Mouse (Mus musculus) liver, embryonic 13.5 days (tissue): Measurements from ENCODE around the gene Ttn. TPM values are rescaled to one million over a fixed set of nuclear protein-coding genes. Genes with fewer than 3 reads are reported as not detected.

Source experiments
- ATAC-seq: fragments of 200-750 bp; cut with Nextera tagmentation; 2 replicates; pipeline ENCODE4 v1.8.0; 2017; ENCODE audit warnings: low read depth, mild to moderate bottlenecking, moderate number of reproducible peaks, moderate library complexity
- DNase-seq: peaks from one replicate; pipeline ENCODE4 v3.0.0; 2022
- H3K27ac ChIP-seq: fragments of 300-500 bp; sonication (generic); 2 replicates; pipeline ENCODE4 v1.5.1; 2015; ENCODE audit warnings: moderate library complexity, mild to moderate bottlenecking, inconsistent platforms
- H3K27me3 ChIP-seq: fragments of 300-500 bp; sonication (generic); 2 replicates; pipeline ENCODE4 v1.6.1; 2015; ENCODE audit warnings: mild to moderate bottlenecking, inconsistent platforms
- H3K36me3 ChIP-seq: fragments of 300-500 bp; sonication (generic); 2 replicates; pipeline ENCODE4 v1.6.1; 2015; ENCODE audit warnings: mild to moderate bottlenecking, inconsistent platforms
- H3K4me1 ChIP-seq: fragments of 300-500 bp; sonication (generic); replicated peaks from 2 replicates; pipeline ENCODE4 v1.6.1; 2015; ENCODE audit warnings: inconsistent platforms
- H3K4me2 ChIP-seq: fragments of 300-500 bp; sonication (generic); 2 replicates; pipeline ENCODE4 v1.6.1; 2015; ENCODE audit warnings: inconsistent platforms, mild to moderate bottlenecking, moderate library complexity
- H3K4me3 ChIP-seq: fragments of 300-500 bp; sonication (generic); replicated peaks from 2 replicates; pipeline ENCODE4 v1.5.1; 2015; ENCODE audit warnings: mild to moderate bottlenecking, inconsistent platforms
- H3K9ac ChIP-seq: fragments of 300-500 bp; sonication (generic); 2 replicates; pipeline ENCODE4 v1.6.1; 2015; ENCODE audit warnings: mild to moderate bottlenecking, inconsistent platforms
- H3K9me3 ChIP-seq: fragments of 300-500 bp; sonication (generic); replicated peaks from 2 replicates; pipeline ENCODE4 v1.6.1; 2016; ENCODE audit warnings: inconsistent platforms
- whole genome bisulfite sequencing: fragments of 180-500 bp; shearing (Covaris S2); methylation state at CpG from one replicate; pipeline ENCODE4 v1.1.7; 2015; ENCODE audit not compliant: insufficient replicate concordance; 5-methylcytosine and 5-hydroxymethylcytosine counted together
- polyA plus RNA-seq: library from polyadenylated mRNA; unstranded; fragments of >200 nt; fragmentation: Nextera tagmentation; extraction: Ambion mirVana; gene quantifications from 2 replicates; pipeline ENCODE4 v1.2.1, GENCODE M21; 2015

The Ttn gene
- polyA plus RNA-seq, 1 experiment from 2014 or later, result 1.6 TPM

- H3K4me2 ChIP-seq, result no peak overlapping the region
- DNase-seq (no peak), ATAC-seq (no peak)
- no peaks in the 10 kb centered on the region for H3K9me3 ChIP-seq
- peaks cover 48% of the 10 kb centered on the region for H3K36me3 ChIP-seq
- no peak overlapping the region for H3K4me3 ChIP-seq
- H3K9ac ChIP-seq, result no peak overlapping the region
- WGBS, result 56% methylated on average over 6 of the region's 6 CpGs
- no peak overlapping the region for H3K27ac ChIP-seq
- H3K4me1 ChIP-seq, result no peaks in the 10 kb centered on the region
- no peaks in the 10 kb centered on the region for H3K27me3 ChIP-seq
Measured at GRCm38 (mm10) chr2:76695290-76695689, 287.1 kb downstream of the Ttn start.

DNA sequence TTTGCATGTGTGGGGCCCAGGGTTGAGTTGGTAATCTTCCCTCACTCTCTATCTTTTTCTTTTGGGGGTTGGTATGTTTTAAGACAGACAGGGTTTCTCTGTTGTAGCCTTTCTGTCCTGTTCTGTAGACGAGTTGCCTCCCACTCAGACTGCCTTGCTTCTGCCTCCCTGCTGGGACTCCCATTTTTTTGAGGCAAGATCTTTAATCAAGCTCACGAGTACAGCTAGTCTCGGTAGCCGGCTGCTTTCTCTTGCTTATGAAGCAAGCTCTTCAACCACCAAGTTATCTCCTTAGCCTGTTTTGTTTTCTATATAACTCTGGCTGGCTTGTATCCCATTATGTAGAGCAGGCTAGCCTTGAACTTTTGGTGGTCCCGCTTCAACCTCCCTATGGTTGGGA lies 288.6 kb downstream of the Ttn start:
- ATAC-seq (no peak), DNase-seq (no peak)
- no peaks in the 10 kb centered on the region for H3K27me3 ChIP-seq
- peaks cover 53% of the 10 kb centered on the region for H3K36me3 ChIP-seq
- H3K9me3 ChIP-seq, result no peaks in the 10 kb centered on the region
- no peak overlapping the region for H3K4me3 ChIP-seq
- H3K9ac ChIP-seq, result no peak overlapping the region
- no peaks in the 10 kb centered on the region for H3K4me1 ChIP-seq
- H3K4me2 ChIP-seq, result no peak overlapping the region
- 71% methylated on average over 5 of the region's 5 CpGs for WGBS
- no peak overlapping the region for H3K27ac ChIP-seq

GRCm38 (mm10) chr2:76690436-76691204 lies 291.7 kb downstream of the Ttn start:
- no peak overlapping the region for H3K9ac ChIP-seq
- 61% methylated on average over 12 of the region's 12 CpGs for WGBS
- H3K9me3 ChIP-seq, result no peaks in the 10 kb centered on the region
- H3K36me3 ChIP-seq, result peaks cover 75% of the 10 kb centered on the region
- no peaks in the 10 kb centered on the region for H3K27me3 ChIP-seq
- peak overlapping the region; percentile 39; the same call in 1 of the 2 replicates for H3K27ac ChIP-seq
- peaks cover 11% of the 10 kb centered on the region for H3K4me1 ChIP-seq
- H3K4me3 ChIP-seq, result no peak overlapping the region
- ATAC-seq (no peak; the same call in 1 of the 2 replicates), DNase-seq (no peak)
- no peak overlapping the region for H3K4me2 ChIP-seq

DNA sequence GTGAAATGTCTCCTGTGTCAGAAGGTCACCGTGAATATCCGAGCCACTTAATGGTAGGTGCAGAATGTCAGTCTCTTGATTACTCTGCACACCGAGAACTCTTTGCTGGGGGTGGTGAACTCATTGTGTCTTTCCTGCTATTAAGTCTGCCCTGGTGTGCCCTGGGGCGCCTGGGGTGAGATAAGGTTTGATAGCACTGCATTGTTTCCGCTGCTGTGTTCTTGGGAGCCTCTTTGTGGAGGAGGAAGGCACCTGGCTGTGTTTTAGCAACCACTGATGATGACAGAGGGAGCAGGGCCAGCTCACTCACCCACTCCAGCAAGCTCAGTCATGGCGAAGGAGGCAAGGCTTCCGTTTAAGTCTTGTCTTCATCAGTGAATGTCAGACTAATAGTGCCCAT lies 294.2 kb downstream of the Ttn start:
- DNase-seq, result no peak
- Histone ChIP-seq H3K4me3 (no peak overlapping the region), H3K27me3 (no peaks in the 10 kb centered on the region), H3K27ac (no peak overlapping the region), H3K9me3 (no peaks in the 10 kb centered on the region), H3K4me2 (no peak overlapping the region), H3K36me3 (peaks cover 75% of the 10 kb centered on the region), H3K4me1 (peaks cover 11% of the 10 kb centered on the region), H3K9ac (no peak overlapping the region)
- ATAC-seq, result peak; percentile 50
- WGBS, result 47% methylated on average over 7 of the region's 7 CpGs

DNA sequence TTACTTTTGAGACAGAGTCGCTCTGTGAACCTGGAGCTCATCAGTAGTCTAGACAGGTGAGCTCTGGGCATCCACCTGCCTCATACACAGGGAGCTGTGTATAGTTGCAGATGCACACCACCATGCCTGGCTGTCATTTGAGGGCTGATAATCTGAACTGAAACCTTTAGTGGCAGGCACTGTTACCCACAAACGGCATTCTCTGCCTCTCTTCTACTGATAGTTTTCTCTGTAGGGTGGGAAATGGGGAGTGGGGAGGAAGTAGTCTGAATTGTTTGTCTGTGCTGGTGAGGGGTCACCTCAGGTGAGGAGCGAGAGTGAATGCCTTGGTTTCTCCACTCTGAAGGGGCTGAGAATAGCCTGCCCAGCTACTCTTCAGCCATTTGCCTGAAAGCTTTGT lies 294.7 kb downstream of the Ttn start:
- peaks cover 75% of the 10 kb centered on the region for H3K36me3 ChIP-seq
- peaks cover 11% of the 10 kb centered on the region for H3K4me1 ChIP-seq
- no peaks in the 10 kb centered on the region for H3K27me3 ChIP-seq
- WGBS, result 58% methylated on average over 3 of the region's 3 CpGs
- ATAC-seq (no peak), DNase-seq (no peak)
- no peak overlapping the region for H3K4me2 ChIP-seq
- H3K9ac ChIP-seq, result no peak overlapping the region
- no peak overlapping the region for H3K27ac ChIP-seq
- no peak overlapping the region for H3K4me3 ChIP-seq
- no peaks in the 10 kb centered on the region for H3K9me3 ChIP-seq

GRCm38 (mm10) chr2:76686986-76687385 lies 295.4 kb downstream of the Ttn start:
- Histone ChIP-seq H3K4me3 (no peak overlapping the region), H3K4me1 (peaks cover 11% of the 10 kb centered on the region), H3K9ac (no peak overlapping the region), H3K27ac (no peak overlapping the region), H3K9me3 (no peaks in the 10 kb centered on the region), H3K4me2 (no peak overlapping the region), H3K36me3 (peaks cover 76% of the 10 kb centered on the region), H3K27me3 (no peaks in the 10 kb centered on the region)
- ATAC-seq, result no peak
- DNase-seq, result no peak
- 85% methylated on average over 3 of the region's 3 CpGs for WGBS

DNA sequence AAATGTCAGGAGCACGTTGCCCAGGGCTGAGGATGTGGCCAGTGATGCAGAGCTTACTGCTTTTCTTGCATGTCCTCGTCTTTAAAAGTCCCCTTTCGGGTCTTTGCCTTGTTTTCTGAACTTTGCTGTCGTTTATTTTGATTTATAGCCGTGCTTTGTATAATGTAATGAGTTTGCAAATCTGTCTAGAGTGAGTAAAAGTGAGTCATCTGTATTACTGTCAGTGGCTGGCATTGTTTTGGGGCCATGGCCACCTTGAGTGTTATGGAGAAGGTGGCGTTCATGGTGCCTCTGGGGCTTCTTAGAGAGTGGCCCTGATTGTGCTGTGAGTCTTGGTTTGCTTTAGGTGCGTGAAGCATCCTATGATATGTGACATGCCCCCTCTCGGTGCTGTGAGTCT lies 300.0 kb downstream of the Ttn start:
- peaks cover 73% of the 10 kb centered on the region for H3K36me3 ChIP-seq
- ATAC-seq, result no peak

DNA sequence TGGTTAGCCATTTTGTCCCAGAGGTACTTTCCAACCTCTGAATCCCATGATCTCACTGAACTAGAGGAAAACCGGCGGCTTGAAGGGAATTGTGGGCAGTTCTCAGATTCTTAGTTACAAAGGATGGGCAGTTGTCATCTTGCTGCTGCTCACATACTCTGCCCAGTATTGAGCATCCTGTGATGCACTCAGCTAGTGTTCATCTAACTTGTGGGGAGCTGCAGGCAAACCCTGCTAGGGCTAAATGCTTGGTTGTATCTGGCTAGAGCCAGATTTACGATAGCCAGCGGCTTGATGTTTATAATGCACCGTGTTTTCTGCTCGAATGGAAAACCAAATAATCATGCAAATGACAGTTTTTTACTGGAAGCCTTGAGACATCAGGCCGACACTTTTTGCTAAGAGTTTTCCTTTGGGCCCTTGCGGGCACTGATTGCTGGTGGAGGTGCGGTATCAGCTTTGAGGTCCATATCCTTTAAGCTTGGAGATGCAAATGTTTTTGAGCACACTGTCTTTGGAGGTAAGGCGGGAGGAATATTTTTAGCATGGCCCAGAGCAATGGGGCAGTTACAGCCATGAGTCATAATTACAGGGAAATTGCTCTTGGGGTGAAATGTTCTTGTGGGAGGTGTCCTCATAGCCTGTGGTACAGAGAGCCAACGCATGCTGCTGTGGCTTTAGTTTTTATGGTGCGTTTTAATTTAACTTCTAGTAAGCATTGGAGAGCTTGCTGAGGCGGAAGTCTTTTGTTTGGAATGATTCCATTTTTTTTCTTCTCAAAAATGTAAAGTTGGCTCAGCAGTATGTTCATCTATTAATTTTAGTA lies 305.7 kb downstream of the Ttn start:
- Histone ChIP-seq H3K36me3 (peaks cover 19% of the 10 kb centered on the region), H3K4me2 (peak overlapping the region; percentile 80), H3K9me3 (no peaks in the 10 kb centered on the region), H3K27me3 (no peaks in the 10 kb centered on the region), H3K9ac (peak overlapping the region; percentile 84), H3K4me1 (peaks cover 44% of the 10 kb centered on the region), H3K4me3 (peak overlapping the region; percentile 85), H3K27ac (no peak overlapping the region)
- no peak for ATAC-seq
- WGBS, result 67% methylated on average over 13 of the region's 13 CpGs
- DNase-seq, result no peak

More for the DNA sequence above, 300.0 kb downstream of the Ttn start:
- DNase-seq, result no peak
- 83% methylated on average over 8 of the region's 8 CpGs for WGBS
- Histone ChIP-seq H3K9me3 (no peaks in the 10 kb centered on the region), H3K9ac (no peak overlapping the region), H3K4me2 (no peak overlapping the region), H3K27me3 (no peaks in the 10 kb centered on the region), H3K4me3 (no peak overlapping the region), H3K4me1 (peaks cover 2% of the 10 kb centered on the region), H3K27ac (no peak overlapping the region)

DNA sequence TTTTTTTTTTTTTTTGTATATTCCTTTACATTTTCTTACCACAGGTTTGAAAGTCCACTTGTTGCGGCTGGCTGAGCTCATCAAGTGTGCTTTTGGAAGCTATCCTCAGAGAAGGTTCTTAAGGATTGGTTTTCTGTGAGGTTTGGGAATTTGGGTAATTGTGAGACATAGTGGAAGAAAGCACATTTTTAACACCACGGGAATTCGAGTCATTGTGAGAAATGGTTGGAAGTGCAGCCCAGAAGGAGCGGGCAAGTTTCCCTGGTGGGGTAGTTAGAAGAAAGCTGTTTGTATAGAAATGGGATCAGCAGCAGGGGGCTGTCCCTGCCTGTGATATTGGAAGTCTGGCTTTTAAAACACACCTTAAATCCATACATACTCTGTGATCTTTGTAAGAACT lies 306.4 kb downstream of the Ttn start:
- Histone ChIP-seq H3K4me3 (peak overlapping the region; percentile 85), H3K4me1 (peaks cover 45% of the 10 kb centered on the region), H3K4me2 (peak overlapping the region; percentile 80), H3K27me3 (no peaks in the 10 kb centered on the region), H3K36me3 (peaks cover 16% of the 10 kb centered on the region), H3K9ac (peak overlapping the region; percentile 84), H3K27ac (no peak overlapping the region), H3K9me3 (no peaks in the 10 kb centered on the region)
- DNase-seq, result no peak
- ATAC-seq, result no peak
- 16% methylated on average over 4 of the region's 4 CpGs for WGBS

DNA sequence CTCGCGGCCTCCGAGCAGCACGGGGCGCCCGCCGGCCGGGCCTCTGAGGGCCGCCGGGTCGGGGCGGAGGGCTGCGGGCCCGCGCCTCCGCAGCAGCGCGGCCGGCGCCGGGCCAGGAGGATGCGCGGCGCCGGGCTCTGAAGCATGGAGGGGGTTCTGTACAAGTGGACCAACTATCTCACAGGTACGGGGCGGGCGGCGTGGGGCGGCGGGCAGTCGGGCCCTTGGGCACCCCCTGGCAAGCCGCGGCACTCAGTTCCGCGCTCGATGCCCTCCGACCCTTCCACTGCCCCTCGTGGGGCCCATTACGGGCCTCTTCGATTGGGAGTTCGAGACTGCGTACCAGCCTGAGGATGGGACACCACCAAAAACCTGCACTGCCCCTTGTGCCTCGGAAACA lies 306.9 kb downstream of the Ttn start:
- peak overlapping the region; percentile 85 for H3K4me3 ChIP-seq
- WGBS, result under 1% methylated on average over 40 of the region's 44 CpGs
- H3K4me2 ChIP-seq, result peak overlapping the region; percentile 80
- peaks cover 12% of the 10 kb centered on the region for H3K36me3 ChIP-seq
- peak overlapping the region; percentile 84 for H3K9ac ChIP-seq
- H3K27me3 ChIP-seq, result no peaks in the 10 kb centered on the region
- no peaks in the 10 kb centered on the region for H3K9me3 ChIP-seq
- ATAC-seq, result peak; percentile 35
- H3K4me1 ChIP-seq, result peaks cover 45% of the 10 kb centered on the region
- peak overlapping the region; percentile 65 for H3K27ac ChIP-seq
- no peak for DNase-seq

DNA sequence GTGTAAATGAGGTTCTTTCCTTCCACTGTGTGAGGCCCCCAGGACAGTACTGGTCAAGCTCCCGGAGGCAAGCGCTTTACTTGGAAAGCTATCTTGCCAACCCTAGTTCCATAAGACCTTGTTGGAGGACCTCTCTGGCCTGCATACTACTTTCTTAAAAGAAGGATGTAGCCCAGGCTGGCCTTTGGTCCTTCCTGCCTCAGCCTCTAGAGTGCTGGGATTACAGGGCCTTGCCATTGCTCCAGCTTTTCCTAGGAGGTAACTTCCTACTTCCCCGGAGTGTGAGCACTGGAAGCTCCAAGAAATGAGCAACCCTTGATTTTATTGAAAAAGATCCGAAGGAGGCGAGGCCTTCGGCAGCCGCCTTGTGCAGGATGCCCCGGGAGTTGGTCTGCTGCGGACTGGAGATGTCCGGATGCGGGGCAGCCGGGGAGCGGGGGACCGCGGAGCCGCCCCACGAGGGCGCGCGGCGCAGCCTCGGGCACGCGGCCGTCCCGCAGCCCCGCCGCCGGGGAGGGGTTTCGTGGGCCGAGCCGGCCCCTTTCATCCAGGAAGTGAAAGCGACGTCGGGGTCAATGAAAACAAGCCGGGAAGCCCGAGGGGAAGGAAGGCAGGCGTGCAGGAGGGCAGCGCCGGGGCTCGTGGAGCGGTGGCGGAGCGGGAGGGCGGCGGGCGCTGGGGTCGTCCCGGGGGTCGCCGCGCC lies 307.5 kb downstream of the Ttn start, which contains the start of gene Plekha3:
Gene Plekha3, plus strand, starts transcription at position 557 of the 703 bp plus-strand sequence.
- ATAC-seq (peak; percentile 67), DNase-seq (peak; percentile 51)
- Histone ChIP-seq H3K9me3 (no peaks in the 10 kb centered on the region), H3K4me2 (peak within 1 kb of the TSS; percentile 80), H3K27ac (peak within 1 kb of the TSS; percentile 65), H3K4me1 (peaks cover 45% of the 10 kb centered on the region), H3K27me3 (no peaks in the 10 kb centered on the region), H3K9ac (peak within 1 kb of the TSS; percentile 84), H3K4me3 (peak within 1 kb of the TSS; percentile 85), H3K36me3 (peaks cover 7% of the 10 kb centered on the region)
- WGBS, result 3% methylated on average over 43 of the region's 52 CpGs
